Mouse (Mus musculus) left cerebral cortex, adult 2 months (tissue): ENCODE measurements at regions not wholly inside any gene's neighbourhood (a gene's known extent, or its start where the extent isn't known, plus 50 kb on each side); places are given as distances from the start of the nearest gene placed in this dataset.

Source experiments
- DNase-seq, 2 experiments: peaks; one replicate each; pipeline ENCODE4 v3.0.0; 2021 to 2022; ENCODE audit warnings: low spot score in 2 of 2, mixed read lengths in 1 of 2; ENCODE audit errors: extremely low spot score in 1 of 2
- H3K27ac ChIP-seq: fragments of 200-600 bp; 2 replicates; pipeline ENCODE4 v1.8.1; 2022
- H3K4me3 ChIP-seq: fragments of 200-600 bp; 2 replicates; pipeline ENCODE4 v1.8.1; 2022
- CTCF ChIP-seq: fragments of 200-600 bp; IDR thresholded peaks from 2 replicates; pipeline ENCODE4 v1.8.1; 2022; ENCODE audit warnings: antibody characterized with exemption, mild to moderate bottlenecking, moderate library complexity
- intact Hi-C: fragments of 180-260 bp; cut with DNase I; formaldehyde crosslinking; loops from one replicate; pipeline ENCODE4 v1.15.1; 2025

DNA sequence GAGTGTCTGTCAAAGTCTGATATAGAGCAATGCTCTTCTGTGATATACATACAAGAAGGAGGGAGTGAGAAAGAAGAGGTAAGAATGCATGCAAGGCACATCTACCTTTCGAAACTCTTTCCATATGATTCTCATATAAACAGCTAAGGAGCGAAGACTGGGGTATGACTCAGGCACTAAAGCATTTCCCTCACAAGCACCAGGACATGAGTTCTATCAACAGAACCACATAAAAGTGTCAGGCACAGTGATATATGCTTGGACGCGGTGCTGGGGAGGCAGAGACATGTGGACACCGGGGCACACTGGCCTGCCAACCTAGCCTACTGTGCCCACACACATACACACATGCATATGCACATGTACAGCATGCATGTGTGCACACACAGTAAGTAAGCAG is 391.3 kb downstream of the Mtx2 start:
- H3K27ac ChIP-seq, result no peak overlapping the region
- DNase-seq, result no peak
- intact Hi-C loops, result no loop called here
- TF ChIP-seq CTCF, result no peak
- H3K4me3 ChIP-seq, result no peak overlapping the region

DNA sequence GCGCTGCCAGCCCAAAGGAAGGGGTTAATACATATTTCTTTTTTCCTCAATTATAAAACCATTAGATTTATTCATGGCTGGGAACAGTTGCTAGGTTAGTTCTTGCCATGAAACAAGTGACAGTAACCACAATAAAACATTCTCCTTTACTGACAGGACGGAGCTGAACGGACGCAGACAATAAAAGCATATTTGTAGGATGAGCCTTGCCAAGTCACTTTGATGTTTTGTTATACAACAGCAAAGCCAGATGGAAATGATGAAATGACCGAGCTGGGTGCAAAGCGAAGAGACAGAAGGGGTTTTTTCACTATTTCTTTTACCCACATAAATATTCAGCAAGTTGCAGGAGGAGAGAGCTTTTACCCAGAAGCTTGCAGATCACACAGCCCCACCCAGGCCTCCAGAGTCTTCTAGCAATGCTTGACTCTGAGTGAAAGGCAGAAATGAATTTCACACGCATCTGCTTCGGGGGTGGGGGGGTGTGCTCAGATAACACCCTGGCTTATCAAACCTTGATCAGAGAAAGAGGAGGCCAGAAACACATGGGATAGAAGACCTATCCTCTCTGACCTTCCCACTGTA is 395.3 kb downstream of the Mtx2 start:
- Histone ChIP-seq H3K27ac (no peak overlapping the region; the same call in 1 of the 2 replicates), H3K4me3 (no peak overlapping the region)
- intact Hi-C loops, result no loop called here
- DNase-seq, result no peak
- TF ChIP-seq CTCF, result no peak

DNA sequence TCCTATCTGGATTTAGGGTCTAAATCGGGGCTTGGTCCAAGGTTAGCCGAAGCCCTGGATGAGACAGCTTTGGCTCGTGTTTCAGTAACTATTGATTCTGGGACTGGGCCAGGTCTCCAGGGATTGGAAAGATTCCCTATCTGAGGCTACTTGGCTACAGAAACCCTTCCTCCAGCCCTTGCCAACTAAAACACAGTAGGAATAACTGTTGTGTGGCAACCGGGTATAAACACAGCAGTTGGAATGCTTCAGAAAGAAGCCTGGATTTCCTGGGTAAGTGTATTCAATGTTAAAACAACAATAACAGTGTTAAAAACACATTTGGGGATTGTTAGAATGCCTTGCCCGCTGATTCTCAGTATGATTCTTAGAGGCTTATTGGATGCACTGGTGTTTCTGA is 398.8 kb downstream of the Mtx2 start:
- Histone ChIP-seq H3K4me3 (no peak overlapping the region), H3K27ac (no peak overlapping the region)
- no peak for DNase-seq
- intact Hi-C loops, result no loop called here
- no peak for TF ChIP-seq CTCF

DNA sequence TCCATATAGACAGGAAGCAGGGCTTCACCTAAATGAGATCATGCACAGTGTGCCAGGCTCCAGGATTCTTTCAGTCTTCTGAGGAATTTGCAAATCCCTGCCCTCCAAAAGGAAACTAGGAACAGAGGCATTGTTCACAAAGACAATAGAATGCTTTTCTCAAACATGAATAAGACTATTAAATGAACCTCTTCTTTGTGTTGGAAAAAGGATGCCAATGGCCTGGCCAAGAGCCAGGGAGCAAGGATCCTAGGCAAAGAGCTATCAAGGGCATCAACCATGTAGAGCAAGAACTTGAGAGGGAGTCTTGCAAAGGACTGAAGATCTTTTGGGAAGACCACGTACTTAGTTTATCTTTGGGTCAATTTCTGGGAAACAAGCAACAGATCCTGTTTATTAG is 415.4 kb downstream of the Mtx2 start:
- intact Hi-C loops, result no loop called here
- DNase-seq, result no peak
- H3K4me3 ChIP-seq, result no peak overlapping the region
- no peak overlapping the region for H3K27ac ChIP-seq
- no peak for TF ChIP-seq CTCF

DNA sequence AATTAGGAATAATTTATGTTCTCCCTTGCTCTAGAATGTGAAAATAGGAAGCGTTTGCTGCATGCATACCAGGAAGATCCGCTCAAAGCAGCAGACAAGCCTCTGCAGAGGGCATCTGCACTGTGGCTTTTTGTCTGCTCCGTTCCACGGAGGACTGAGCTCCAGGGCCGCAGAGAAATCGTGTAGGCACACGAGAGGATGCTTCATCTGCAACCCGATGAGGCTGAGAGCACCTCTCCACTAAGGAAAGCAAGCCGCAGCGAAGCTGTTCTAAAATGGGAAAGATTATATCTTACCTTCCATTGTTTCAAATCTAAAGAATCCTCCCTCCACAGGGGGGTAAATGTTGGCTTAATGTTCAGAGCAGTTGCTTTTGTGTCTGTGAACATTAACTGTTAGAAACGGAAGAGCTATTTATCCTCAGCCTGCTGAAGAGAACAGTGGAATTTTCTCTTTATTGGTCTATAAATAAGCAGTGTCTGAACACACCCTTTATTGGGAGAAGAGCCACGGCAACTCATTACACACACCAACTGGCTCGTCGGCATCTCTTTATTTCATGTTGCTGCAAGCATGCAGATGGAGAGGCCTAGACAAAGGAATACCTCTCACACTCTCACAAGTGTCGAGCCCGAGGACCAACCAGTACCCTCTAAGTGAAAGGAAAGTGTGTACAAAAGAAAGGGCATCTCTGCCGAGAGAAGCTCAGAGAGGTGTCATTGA is 414.6 kb upstream of the Hnrnpa3 start:
- intact Hi-C loops, result loop anchor here (5.0 kb wide), 1 partner anchor 92 kb away; no protein-coding TSS in a partner anchor
- Histone ChIP-seq H3K4me3 (no peak overlapping the region), H3K27ac (peak overlapping the region; percentile 76)
- DNase-seq, result peak; percentile 27 to 34
- no peak for TF ChIP-seq CTCF

DNA sequence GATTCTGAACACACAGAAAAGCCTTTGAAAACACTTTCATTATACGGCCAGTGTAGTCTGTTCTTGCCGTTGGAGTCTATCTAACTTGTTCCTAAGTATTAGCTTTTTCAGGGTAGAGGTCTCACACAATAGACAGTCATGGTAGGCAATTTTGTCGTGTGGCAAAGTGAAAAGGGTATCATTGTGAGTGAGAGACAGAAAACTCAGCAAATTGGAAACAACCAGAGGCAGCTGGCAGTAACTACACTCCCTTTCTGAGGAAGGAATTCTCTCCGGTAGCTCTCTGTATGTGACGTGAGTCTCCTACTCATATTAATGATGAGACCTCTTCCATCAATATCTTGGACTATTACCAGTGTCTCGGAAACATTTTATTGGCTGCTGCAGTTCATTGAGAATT is 413.8 kb upstream of the Hnrnpa3 start:
- no peak overlapping the region for H3K27ac ChIP-seq

DNA sequence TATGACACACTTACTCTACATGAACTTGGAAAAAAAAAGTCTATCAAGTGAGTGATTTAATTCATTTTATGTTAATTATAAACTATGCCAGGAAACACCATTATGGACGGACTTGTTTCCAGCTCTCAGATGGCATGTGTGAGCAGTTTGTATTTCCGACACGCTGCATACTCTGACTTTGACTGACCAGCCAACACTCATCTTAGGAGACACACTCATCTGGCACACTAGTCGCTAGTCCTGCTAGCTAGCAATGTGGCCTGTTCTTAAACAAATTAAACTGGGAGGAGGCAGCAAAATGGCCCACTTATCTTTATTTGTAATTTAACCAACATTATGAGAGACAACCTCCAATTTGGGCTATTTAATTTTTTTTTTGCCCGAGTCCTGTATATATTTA is 413.4 kb upstream of the Hnrnpa3 start:
- Histone ChIP-seq H3K4me3 (no peak overlapping the region), H3K27ac (no peak overlapping the region)
- intact Hi-C loops, result loop anchor here (5.0 kb wide), 1 partner anchor 93 kb away; no protein-coding TSS in a partner anchor
- no peak for TF ChIP-seq CTCF
- no peak for DNase-seq

More for the DNA sequence above, 413.8 kb upstream of the Hnrnpa3 start:
- intact Hi-C loops, result loop anchor here (5.0 kb wide), 1 partner anchor 93 kb away; no protein-coding TSS in a partner anchor
- TF ChIP-seq CTCF, result no peak
- no peak for DNase-seq
- H3K4me3 ChIP-seq, result no peak overlapping the region

DNA sequence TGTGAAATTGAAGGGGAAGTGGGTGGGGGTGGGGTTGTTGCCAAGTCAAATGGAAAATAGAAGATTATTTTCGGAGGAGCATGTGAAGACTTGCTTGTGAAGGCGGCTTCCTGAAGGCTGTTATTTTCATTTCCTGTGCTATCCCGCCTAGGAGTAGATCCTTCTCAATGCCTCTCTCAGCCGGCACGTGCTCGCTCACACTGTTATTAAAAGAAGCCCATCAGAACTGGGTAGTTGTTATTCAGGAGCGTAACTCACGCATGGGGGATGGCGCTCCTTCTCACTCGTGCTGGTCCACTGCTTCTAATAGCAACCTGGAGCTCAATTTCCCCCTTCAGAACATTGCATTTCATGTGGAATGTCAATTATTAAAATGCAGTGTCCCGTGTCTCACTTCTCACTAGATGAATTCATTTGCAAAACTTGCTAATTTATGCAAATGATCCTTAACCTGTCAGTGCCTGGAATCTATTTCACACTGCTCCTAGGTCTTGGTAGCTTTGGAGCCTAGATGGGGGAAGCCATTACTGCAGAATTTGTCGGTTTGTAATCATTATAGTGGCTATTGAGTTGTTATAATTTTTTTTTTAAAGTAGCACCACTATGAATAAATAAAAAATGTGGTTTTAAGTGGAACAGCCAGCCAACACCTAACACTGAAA is 412.8 kb upstream of the Hnrnpa3 start:
- Histone ChIP-seq H3K4me3 (no peak overlapping the region), H3K27ac (no peak overlapping the region)
- no peak for DNase-seq
- no peak for TF ChIP-seq CTCF
- intact Hi-C loops, result loop anchor here (5.0 kb wide), 1 partner anchor 94 kb away; no protein-coding TSS in a partner anchor

DNA sequence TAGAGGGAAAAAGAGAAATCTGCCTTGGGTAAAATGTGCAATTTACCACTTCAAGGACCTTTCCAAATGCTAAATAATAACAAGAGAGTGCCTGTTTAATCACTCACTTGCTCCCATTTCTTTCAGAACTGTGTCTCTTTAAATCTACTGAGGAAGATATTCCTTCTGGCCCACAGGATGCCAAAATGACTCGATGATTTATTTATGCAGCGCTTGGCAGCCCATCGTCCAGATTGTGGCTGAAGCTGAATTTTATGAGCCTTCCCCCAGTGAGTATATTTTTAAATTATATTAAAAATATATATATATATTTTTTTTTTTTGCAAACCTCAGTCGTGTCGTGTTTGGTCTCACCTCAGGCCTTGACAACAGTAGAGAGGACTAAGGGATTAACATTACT is 410.8 kb upstream of the Hnrnpa3 start:
- intact Hi-C loops, result loop anchor here (5.0 kb wide), 1 partner anchor 96 kb away; no protein-coding TSS in a partner anchor

DNA sequence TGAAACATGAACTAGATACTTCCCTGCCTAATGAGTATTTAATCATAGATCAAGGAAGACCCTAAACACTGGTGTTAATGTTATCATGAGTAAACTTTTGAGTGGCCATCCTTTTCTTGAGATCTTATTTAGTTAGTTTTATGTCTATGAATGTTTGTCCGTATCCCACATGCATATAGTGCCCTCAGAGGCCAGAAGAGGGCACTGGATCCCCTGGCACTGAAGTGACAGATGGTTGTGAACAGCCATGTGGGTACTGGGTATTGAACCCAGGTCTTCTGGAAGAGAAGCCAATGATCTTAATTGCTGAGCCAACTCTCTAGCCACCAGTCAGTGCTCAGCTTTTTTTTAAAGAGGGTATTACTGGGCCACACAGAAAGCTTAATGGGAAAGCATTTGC is 408.6 kb upstream of the Hnrnpa3 start:
- no peak for DNase-seq
- Histone ChIP-seq H3K27ac (no peak overlapping the region), H3K4me3 (no peak overlapping the region)
- intact Hi-C loops, result no loop called here
- TF ChIP-seq CTCF, result no peak

More for the DNA sequence above, 410.8 kb upstream of the Hnrnpa3 start:
- no peak overlapping the region for H3K27ac ChIP-seq
- DNase-seq, result no peak
- H3K4me3 ChIP-seq, result no peak overlapping the region
- TF ChIP-seq CTCF, result no peak

DNA sequence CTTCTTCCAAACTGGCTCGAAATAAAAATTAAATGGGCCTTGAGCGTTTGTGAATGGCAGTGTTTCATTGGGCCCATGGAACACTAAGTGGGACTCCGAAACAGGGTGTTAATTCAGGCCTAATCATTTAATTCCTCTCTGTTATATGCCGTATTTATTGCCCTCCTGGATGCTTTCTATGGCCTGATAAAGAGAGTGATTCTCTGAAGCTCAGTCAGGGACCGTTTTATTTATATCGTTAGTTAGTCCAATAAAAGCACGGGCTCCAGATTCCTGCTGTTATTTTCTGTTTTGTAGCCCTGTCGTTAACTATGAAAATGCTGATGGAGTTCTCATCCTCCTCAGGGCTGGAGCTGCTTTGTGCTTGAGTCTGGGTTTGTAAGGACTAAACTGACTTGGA is 406.2 kb upstream of the Hnrnpa3 start:
- no peak for DNase-seq
- TF ChIP-seq CTCF, result no peak
- Histone ChIP-seq H3K27ac (no peak overlapping the region), H3K4me3 (no peak overlapping the region)
- intact Hi-C loops, result no loop called here

DNA sequence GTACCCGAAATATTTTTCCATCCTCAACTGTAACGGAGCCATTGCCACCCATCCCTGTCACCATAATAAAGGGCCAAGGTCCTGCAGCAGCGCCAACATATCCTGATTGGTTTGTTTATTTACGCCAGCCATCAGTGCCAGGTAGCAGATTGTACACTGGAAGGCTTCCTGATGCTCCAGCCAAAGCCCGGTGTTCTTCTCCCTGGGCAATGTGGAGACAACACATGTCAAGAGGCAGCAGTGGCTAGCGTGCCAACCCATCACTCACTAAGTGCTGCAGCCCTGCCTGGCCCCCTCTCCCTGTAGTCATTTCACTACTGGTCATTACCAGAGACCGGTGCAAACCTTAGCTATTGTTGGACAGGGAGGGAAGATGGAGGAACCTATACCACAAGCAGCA is 393.8 kb upstream of the Hnrnpa3 start:
- Histone ChIP-seq H3K27ac (no peak overlapping the region), H3K4me3 (no peak overlapping the region)
- intact Hi-C loops, result no loop called here
- no peak for TF ChIP-seq CTCF
- DNase-seq, result no peak
